Mouse (Mus musculus): ENCODE data around the gene Ppp1r7. TPM values are rescaled to one million over a fixed set of nuclear protein-coding genes. Genes with fewer than 3 reads are reported as not detected.

Ppp1r7 gene
- polyA plus RNA-seq, 1 experiment: 2.3 TPM

GRCm38 (mm10) chr1:93403403-93403802 is 60.7 kb downstream of the Ppp1r7 start:
- no peak for TF ChIP-seq CTCF (IDR thresholded peaks at IDR 0.05; ENCODE audit: extremely low read depth, insufficient read depth, insufficient read length, insufficient replicate concordance)
- TF ChIP-seq POLR2A (IDR thresholded peaks at IDR 0.05; ENCODE audit: low read depth, low read length): no peak
- Histone ChIP-seq H3K4me3 (ENCODE audit: extremely low read depth, insufficient read depth, insufficient read length) (no peak overlapping the region), H3K4me1 (ENCODE audit: control insufficient read depth, insufficient read depth, insufficient read length) (peaks cover 7% of the 10 kb centered on the region; the same call in 1 of the 2 replicates), H3K36me3 (ENCODE audit: control insufficient read depth, insufficient read depth, low read length) (peaks cover 15% of the 10 kb centered on the region), H3K27ac (ENCODE audit: insufficient read depth, low read length) (no peak overlapping the region), H3K27me3 (ENCODE audit: control insufficient read depth, insufficient read depth, low read length) (no peaks in the 10 kb centered on the region)
- DNase-seq (ENCODE audit: low read depth in 1 of 2, low spot score in 2 of 2): no peak
- WGBS: 57% methylated on average over 4 of the region's 4 CpGs

Other genes with a start within 250 kb of the Ppp1r7 start
- 0.49 and 0.77 TPM in 2 replicates for gene Kif1a, start 240.9 kb upstream of the Ppp1r7 start, polyA plus RNA-seq (2012; rRNA removed)
- gene Agxt, start 207.6 kb upstream of the Ppp1r7 start, polyA plus RNA-seq (2012; rRNA removed): not detected in 2 replicates
- not detected in 2 replicates for gene 2310007B03Rik, start 181.9 kb upstream of the Ppp1r7 start, polyA plus RNA-seq (2012; rRNA removed)
- 0.08 and 0.16 TPM in 2 replicates for gene Crocc2, start 174.1 kb upstream of the Ppp1r7 start, polyA plus RNA-seq (2012; rRNA removed)
- gene Sned1, start 107.0 kb upstream of the Ppp1r7 start, polyA plus RNA-seq (2012; rRNA removed): 12.5 and 12.8 TPM in 2 replicates
- 3.8 and 4.0 TPM in 2 replicates for gene Mterf4, start 36.9 kb upstream of the Ppp1r7 start, polyA plus RNA-seq (2012; rRNA removed)
- gene Pask, start 628 bp downstream of the Ppp1r7 start, polyA plus RNA-seq (2012; rRNA removed): 1.5 and 1.7 TPM in 2 replicates
- gene Ano7, start 31.1 kb downstream of the Ppp1r7 start, polyA plus RNA-seq (2012; rRNA removed): 0.52 and 0.85 TPM in 2 replicates
- 22.7 and 24.3 TPM in 2 replicates for gene Hdlbp, start 136.0 kb downstream of the Ppp1r7 start, polyA plus RNA-seq (2012; rRNA removed)
- gene Farp2, start 169.2 kb downstream of the Ppp1r7 start, polyA plus RNA-seq (2012; rRNA removed): 1.4 and 1.7 TPM in 2 replicates